Mouse (Mus musculus) lung, embryonic 14.5 days (tissue): ENCODE measurements around the gene Fbrsl1. TPM values are rescaled to one million over a fixed set of nuclear protein-coding genes. Genes with fewer than 3 reads are reported as not detected.

Experiments
- ATAC-seq: fragments of 200-750 bp; cut with Nextera tagmentation; 2 replicates; pipeline ENCODE4 v1.8.0; 2017; ENCODE audit warnings: mild to moderate bottlenecking, moderate TSS enrichment, moderate library complexity; ENCODE audit not compliant: insufficient read depth
- DNase-seq: peaks from one replicate; pipeline ENCODE4 v3.0.0-alpha.2; 2015
- H3K27ac ChIP-seq: fragments of 300-500 bp; sonication (generic); 2 replicates; pipeline ENCODE4 v1.5.1; 2014; ENCODE audit warnings: low read depth, mild to moderate bottlenecking, moderate library complexity
- H3K27me3 ChIP-seq: fragments of 300-500 bp; sonication (generic); 2 replicates; pipeline ENCODE4 v1.6.1; 2014; ENCODE audit warnings: low read length, control low read depth; ENCODE audit not compliant: insufficient read depth
- H3K36me3 ChIP-seq: fragments of 300-500 bp; sonication (generic); 2 replicates; pipeline ENCODE4 v1.6.1; 2014; ENCODE audit warnings: control low read depth; ENCODE audit not compliant: insufficient read depth
- H3K4me1 ChIP-seq: fragments of 300-500 bp; sonication (generic); 2 replicates; pipeline ENCODE4 v1.6.1; 2014; ENCODE audit warnings: antibody characterized with exemption, control low read depth; ENCODE audit not compliant: insufficient read depth
- H3K4me2 ChIP-seq: fragments of 300-500 bp; sonication (generic); 2 replicates; pipeline ENCODE4 v1.6.1; 2014; ENCODE audit warnings: mild to moderate bottlenecking
- H3K4me3 ChIP-seq: fragments of 300-500 bp; sonication (generic); 2 replicates; pipeline ENCODE4 v1.5.1; 2014; ENCODE audit warnings: low read depth, low read length
- H3K9ac ChIP-seq: fragments of 300-500 bp; sonication (generic); 2 replicates; pipeline ENCODE4 v1.6.1; 2014
- H3K9me3 ChIP-seq: fragments of 300-500 bp; sonication (generic); 2 replicates; pipeline ENCODE4 v1.6.1; 2016; ENCODE audit warnings: low read depth, low read length, control low read depth
- CTCF ChIP-seq: IDR thresholded peaks from 2 replicates; pipeline ENCODE4 v1.5.1; 2016; ENCODE audit warnings: antibody characterized with exemption, low read depth
- WGBS: fragments of 180-500 bp; shearing (Covaris S2); extraction: QIAGEN DNeasy Blood & Tissue Kit; methylation state at CpG from one replicate; pipeline ENCODE4 v1.1.7; 2014; 5-methylcytosine and 5-hydroxymethylcytosine counted together
- polyA plus RNA-seq: library from polyadenylated mRNA; unstranded; fragments of >200 nt; fragmentation: Nextera tagmentation; extraction: Ambion mirVana; gene quantifications from 2 replicates; pipeline ENCODE4 v1.2.1, GENCODE M21; 2014

Gene Fbrsl1
- polyA plus RNA-seq, 1 experiment from 2014 or later, result 20.9 TPM

DNA sequence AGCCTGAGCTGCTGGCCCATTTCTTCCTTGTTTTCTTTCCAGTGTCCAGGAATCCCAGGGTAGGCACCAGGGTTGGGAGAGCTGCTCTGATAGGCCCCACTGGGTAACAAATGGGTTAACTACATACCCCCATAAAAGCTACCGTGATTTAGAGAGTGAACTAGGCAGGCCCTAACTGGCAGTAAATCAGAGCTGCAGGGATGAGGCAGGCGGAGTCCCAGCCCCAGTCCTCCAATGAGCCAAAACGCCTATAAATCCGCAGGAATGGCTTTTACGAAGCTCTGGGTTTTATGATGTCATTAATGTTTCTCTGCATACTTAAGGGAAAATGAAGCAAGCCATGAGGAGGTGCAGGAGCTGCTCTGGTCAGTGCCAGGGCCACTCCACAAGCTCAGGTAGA, 33.3 kb downstream of the Fbrsl1 start:
- Histone ChIP-seq H3K4me3 (no peak overlapping the region), H3K27me3 (no peaks in the 10 kb centered on the region), H3K36me3 (no peaks in the 10 kb centered on the region; the same call in 1 of the 2 replicates), H3K9me3 (no peaks in the 10 kb centered on the region), H3K9ac (no peak overlapping the region), H3K4me1 (no peaks in the 10 kb centered on the region), H3K4me2 (no peak overlapping the region), H3K27ac (no peak overlapping the region)
- no peak for ATAC-seq
- no peak for DNase-seq
- 73% methylated on average over 5 of the region's 5 CpGs for WGBS
- TF ChIP-seq CTCF, result no peak

DNA sequence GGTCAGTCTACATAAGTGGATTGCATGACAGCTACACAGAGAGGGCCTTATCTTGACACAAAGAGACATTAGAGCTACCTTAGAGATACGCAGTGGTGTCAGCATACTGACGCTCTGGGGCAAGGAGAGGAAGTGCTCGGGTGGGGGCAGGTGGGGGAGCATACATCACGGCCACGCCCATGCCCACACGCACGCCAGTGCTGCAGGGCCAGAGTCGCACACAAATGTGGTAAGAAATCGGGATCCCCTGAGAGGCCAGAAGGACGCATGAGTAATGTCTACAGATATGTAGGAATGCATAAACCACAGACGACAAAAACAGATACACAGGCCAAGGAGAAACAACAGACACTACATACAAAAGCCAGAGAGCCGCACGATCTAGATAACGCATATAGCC, 35.3 kb downstream of the Fbrsl1 start:
- H3K36me3 ChIP-seq, result no peaks in the 10 kb centered on the region; the same call in 1 of the 2 replicates
- H3K27me3 ChIP-seq, result no peaks in the 10 kb centered on the region
- no peak overlapping the region for H3K4me3 ChIP-seq
- 85% methylated on average over 14 of the region's 14 CpGs for WGBS
- no peaks in the 10 kb centered on the region for H3K4me1 ChIP-seq
- no peak overlapping the region for H3K27ac ChIP-seq
- DNase-seq (no peak), ATAC-seq (no peak)
- no peak for TF ChIP-seq CTCF
- H3K9me3 ChIP-seq, result no peaks in the 10 kb centered on the region
- H3K9ac ChIP-seq, result no peak overlapping the region
- no peak overlapping the region for H3K4me2 ChIP-seq

DNA sequence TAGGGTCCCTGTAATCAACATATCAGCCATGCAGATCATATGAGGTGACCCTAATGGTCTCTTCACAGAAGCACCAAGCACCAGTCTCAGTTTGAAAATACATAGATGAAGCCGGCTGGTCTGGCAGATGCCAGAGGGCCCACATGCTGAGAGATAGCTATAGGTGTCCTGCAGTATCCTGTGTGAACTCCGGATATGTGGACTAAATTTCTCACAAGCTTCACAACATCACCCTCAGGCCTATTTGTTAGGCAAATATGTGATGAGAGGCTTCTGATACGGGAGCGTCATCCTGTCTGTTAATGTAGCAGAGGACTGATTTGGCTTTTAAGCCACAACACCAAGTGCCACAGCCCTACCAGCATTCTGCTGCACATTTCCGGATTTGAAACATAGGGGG, 37.9 kb downstream of the Fbrsl1 start:
- Histone ChIP-seq H3K9ac (no peak overlapping the region), H3K27me3 (no peaks in the 10 kb centered on the region), H3K27ac (no peak overlapping the region), H3K36me3 (no peaks in the 10 kb centered on the region; the same call in 1 of the 2 replicates), H3K4me1 (no peaks in the 10 kb centered on the region), H3K4me2 (no peak overlapping the region), H3K4me3 (no peak overlapping the region), H3K9me3 (no peaks in the 10 kb centered on the region)
- 73% methylated on average over 5 of the region's 5 CpGs for WGBS
- ATAC-seq (no peak), DNase-seq (no peak)
- TF ChIP-seq CTCF, result no peak

DNA sequence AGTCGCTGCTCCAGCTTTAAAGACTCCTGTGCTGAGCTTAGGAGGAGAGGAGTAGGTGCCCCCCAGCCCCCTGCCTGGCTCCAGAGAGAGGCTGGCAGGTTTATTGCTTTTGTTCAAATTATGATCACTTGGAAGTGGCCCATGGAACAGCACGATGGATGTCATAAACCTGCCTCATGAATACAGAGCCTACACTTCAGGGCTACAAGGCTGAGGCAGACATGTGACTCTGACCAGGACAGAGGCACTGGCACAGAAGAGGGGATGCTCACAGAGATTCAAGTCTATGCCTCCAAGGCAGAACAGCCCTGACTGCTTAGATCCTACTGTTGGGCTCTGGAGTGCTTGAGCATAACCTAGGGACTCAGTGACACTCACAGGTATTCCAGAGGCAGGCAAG, 39.3 kb downstream of the Fbrsl1 start:
- H3K27ac ChIP-seq, result no peak overlapping the region
- no peak overlapping the region for H3K4me3 ChIP-seq
- TF ChIP-seq CTCF, result no peak
- 93% methylated on average over 2 of the region's 2 CpGs for WGBS
- no peaks in the 10 kb centered on the region for H3K9me3 ChIP-seq
- H3K4me2 ChIP-seq, result no peak overlapping the region
- no peaks in the 10 kb centered on the region for H3K27me3 ChIP-seq
- H3K36me3 ChIP-seq, result no peaks in the 10 kb centered on the region
- no peaks in the 10 kb centered on the region for H3K4me1 ChIP-seq
- DNase-seq (no peak), ATAC-seq (no peak)
- no peak overlapping the region for H3K9ac ChIP-seq

DNA sequence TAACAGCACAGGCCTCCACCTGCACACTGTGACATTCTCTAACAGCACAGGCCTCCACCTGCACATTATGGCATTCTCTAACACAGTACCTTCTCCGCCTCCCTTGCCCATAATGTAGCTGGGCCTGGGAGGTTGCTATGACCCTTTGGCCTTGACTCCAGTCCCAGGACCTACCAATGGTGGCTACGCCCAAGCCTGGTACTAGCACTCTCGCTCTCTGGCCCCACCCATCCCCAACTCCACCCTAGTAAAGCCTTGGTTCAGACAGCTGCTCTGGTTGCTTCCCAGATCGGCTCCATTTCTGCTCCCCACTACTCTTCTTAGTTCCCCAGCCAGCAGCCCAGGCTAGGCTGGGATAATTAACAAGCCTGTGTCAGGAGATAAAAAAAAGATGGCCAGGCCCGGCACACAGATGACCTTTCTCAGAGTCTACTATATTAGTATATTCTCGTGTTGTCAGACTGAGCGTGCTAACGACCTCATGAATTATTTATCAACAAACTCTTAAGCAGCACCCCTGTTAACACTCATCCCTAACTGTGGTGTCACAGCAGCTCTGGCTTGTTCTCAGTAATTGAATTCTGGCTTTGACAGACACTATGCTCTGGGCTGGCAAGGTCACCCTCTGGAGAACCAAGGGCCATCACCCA, 42.1 kb downstream of the Fbrsl1 start:
- no peak for DNase-seq
- H3K27ac ChIP-seq, result no peak overlapping the region
- 67% methylated on average over 8 of the region's 8 CpGs for WGBS
- no peaks in the 10 kb centered on the region for H3K9me3 ChIP-seq
- H3K36me3 ChIP-seq, result no peaks in the 10 kb centered on the region
- no peak overlapping the region for H3K9ac ChIP-seq
- ATAC-seq, result no peak
- H3K4me1 ChIP-seq, result no peaks in the 10 kb centered on the region
- no peak overlapping the region for H3K4me3 ChIP-seq
- H3K4me2 ChIP-seq, result no peak overlapping the region
- no peak for TF ChIP-seq CTCF
- no peaks in the 10 kb centered on the region for H3K27me3 ChIP-seq

DNA sequence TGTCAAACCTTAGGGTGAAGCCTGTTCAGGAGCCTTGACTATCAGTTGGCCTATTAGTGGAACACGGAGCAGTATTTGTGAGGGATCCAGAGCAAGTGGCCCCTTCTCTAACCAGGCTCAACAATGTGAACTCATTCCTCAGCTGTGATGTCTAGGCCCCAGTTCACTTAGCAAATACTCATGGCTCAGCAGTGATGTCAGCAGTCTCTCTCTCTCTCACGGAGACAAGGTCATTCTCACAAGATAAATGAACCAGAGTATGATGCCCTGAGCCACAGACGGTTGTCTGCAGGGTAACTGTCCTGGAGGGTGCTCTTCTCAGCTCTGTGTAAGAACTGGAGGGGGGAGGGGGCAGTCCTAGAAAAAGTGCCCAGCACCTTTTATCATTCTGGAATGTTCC, 44.4 kb downstream of the Fbrsl1 start:
- Histone ChIP-seq H3K9me3 (no peaks in the 10 kb centered on the region), H3K27ac (no peak overlapping the region)
- ATAC-seq, result no peak

DNA sequence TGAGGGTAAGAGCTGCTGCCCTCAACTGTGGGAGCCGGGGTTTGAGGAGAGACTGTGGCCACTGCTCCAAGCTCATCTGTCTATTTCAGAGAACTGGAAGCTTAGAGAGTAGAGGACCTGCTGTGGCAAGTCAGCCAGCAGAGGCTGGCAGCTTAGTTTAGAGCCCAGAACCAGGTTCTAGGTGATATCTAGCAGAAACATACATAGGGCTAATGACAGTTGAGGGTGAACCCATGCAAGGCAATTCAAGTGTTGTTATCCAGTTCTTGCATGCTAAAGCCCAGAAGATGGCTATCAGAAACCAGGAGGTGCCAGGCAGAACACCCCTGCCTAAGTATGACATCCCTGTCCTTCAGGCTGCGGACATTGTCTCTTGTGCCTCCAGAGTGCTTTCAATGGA, 45.7 kb downstream of the Fbrsl1 start:
- TF ChIP-seq CTCF, result no peak
- DNase-seq (no peak), ATAC-seq (no peak)
- H3K4me3 ChIP-seq, result no peak overlapping the region
- no peak overlapping the region for H3K9ac ChIP-seq
- no peaks in the 10 kb centered on the region for H3K9me3 ChIP-seq
- H3K4me2 ChIP-seq, result no peak overlapping the region
- H3K27ac ChIP-seq, result no peak overlapping the region
- H3K27me3 ChIP-seq, result no peaks in the 10 kb centered on the region
- no peaks in the 10 kb centered on the region for H3K36me3 ChIP-seq
- H3K4me1 ChIP-seq, result no peaks in the 10 kb centered on the region
- 92% methylated on average over 2 of the region's 2 CpGs for WGBS

More for the DNA sequence above, 44.4 kb downstream of the Fbrsl1 start:
- H3K27me3 ChIP-seq, result no peaks in the 10 kb centered on the region
- 35% methylated on average over 3 of the region's 3 CpGs for WGBS
- no peak for DNase-seq
- H3K9ac ChIP-seq, result no peak overlapping the region
- no peak for TF ChIP-seq CTCF
- no peaks in the 10 kb centered on the region for H3K36me3 ChIP-seq
- H3K4me3 ChIP-seq, result no peak overlapping the region
- H3K4me1 ChIP-seq, result no peaks in the 10 kb centered on the region
- no peak overlapping the region for H3K4me2 ChIP-seq

DNA sequence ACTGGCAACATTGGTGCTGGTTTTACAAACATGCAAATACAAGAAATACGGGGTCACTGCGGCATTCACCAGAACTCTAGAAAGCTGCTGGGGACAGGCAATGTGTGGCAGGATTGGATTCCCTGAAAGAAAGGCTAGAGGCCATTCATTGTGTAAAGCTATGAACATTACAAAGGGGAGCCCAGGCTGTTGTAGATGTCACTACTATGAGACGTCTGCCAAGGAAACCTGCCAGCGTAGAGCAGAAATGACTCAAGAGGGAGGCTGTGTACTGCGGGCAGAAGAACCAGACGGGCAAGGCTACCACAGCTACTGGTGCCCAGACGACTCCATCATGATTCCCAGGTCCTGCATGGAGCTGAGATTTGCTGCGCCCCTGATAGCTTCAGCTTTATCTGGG, 47.2 kb downstream of the Fbrsl1 start:
- ATAC-seq (no peak), DNase-seq (no peak)
- Histone ChIP-seq H3K9ac (no peak overlapping the region), H3K36me3 (no peaks in the 10 kb centered on the region), H3K27me3 (no peaks in the 10 kb centered on the region), H3K9me3 (no peaks in the 10 kb centered on the region), H3K4me3 (no peak overlapping the region), H3K4me2 (no peak overlapping the region), H3K4me1 (no peaks in the 10 kb centered on the region), H3K27ac (no peak overlapping the region)
- WGBS, result 89% methylated on average over 8 of the region's 8 CpGs
- TF ChIP-seq CTCF, result no peak
